Mouse (Mus musculus) spleen, adult 18-20 months (tissue): ENCODE measurements around the gene Klf13.

Experiments
- DNase-seq, 2 experiments: peaks; one replicate each; pipeline ENCODE4 v3.0.0; 2022; ENCODE audit warnings: mixed read lengths in 2 of 2

The Klf13 gene

GRCm38 (mm10) chr7:63879583-63879982 lies 59.1 kb downstream of the Klf13 start:
- DNase-seq, result no peak

GRCm38 (mm10) chr7:63877610-63878009 lies 61.1 kb downstream of the Klf13 start:
- DNase-seq, result no peak

- DNase-seq, result no peak
These were observed 62.1 kb downstream of the Klf13 start for GRCm38 (mm10) chr7:63876640-63877039.

GRCm38 (mm10) chr7:63875686-63876085 lies 63.0 kb downstream of the Klf13 start:
- DNase-seq, result no peak

GRCm38 (mm10) chr7:63873880-63874279 lies 64.8 kb downstream of the Klf13 start:
- DNase-seq, result no peak

- DNase-seq, result no peak
These were observed 67.0 kb downstream of the Klf13 start for GRCm38 (mm10) chr7:63871698-63872097.

GRCm38 (mm10) chr7:63868356-63868918 lies 70.3 kb downstream of the Klf13 start:
- DNase-seq, result no peak

GRCm38 (mm10) chr7:63865911-63866310 lies 72.8 kb downstream of the Klf13 start:
- DNase-seq, result no peak

- no peak for DNase-seq
These were observed 75.7 kb downstream of the Klf13 start for GRCm38 (mm10) chr7:63863046-63863445.

GRCm38 (mm10) chr7:63861123-63861522 lies 77.6 kb downstream of the Klf13 start:
- DNase-seq, result no peak

GRCm38 (mm10) chr7:63858571-63859152 lies 80.1 kb downstream of the Klf13 start:
- peak; percentile 81 to 92 for DNase-seq

GRCm38 (mm10) chr7:63857771-63858417 lies 80.8 kb downstream of the Klf13 start:
- DNase-seq, result no peak

GRCm38 (mm10) chr7:63855283-63855682 lies 83.4 kb downstream of the Klf13 start:
- DNase-seq, result peak; percentile 72 to 90

GRCm38 (mm10) chr7:63851841-63852533 lies 86.7 kb downstream of the Klf13 start:
- no peak for DNase-seq
